14 mouse cellular contexts compared by ENCODE assay signal in the genomic region with DNA sequence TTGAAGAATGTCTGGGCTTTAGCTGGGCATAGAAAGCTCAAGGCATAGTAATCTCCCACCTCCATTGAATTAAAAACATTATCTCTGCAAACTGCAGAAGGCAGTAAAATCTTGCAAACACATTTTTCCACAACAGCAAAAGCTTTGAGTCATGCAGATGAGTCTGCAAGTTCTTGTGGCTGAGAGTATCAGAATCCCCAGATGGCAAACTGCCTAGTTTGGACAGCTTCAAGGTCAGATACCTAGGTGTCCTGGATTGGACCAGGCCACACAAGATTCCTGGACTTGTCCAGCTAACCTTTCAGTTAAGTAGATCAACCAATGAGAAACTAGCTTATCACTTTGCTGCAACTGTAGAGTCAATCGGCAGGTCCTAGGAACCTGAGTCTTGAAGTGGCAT.
"Had no signal": no experiment of that assay in that cellular context is flagged by ENCODE, and none has a peak within 500 bp of the region (broad histone marks: within the 10 kb centered on the region; RNA-seq: fewer than 3 reads in every experiment).

No protein-coding gene starts in this region.

- H3K4me3 ChIP-seq: limb, embryonic 15.5 days; liver, embryonic 12.5 days; midbrain, embryonic 10.5 days; midbrain, embryonic 15.5 days; neural tube, embryonic 13.5 days had no signal

- H3K27ac ChIP-seq: limb, embryonic 15.5 days; liver, embryonic 12.5 days; midbrain, embryonic 10.5 days; midbrain, embryonic 15.5 days; neural tube, embryonic 13.5 days had no signal

- H3K36me3 ChIP-seq: limb, embryonic 15.5 days; liver, embryonic 12.5 days; midbrain, embryonic 10.5 days; midbrain, embryonic 15.5 days; neural tube, embryonic 13.5 days had no signal

- DNase-seq: kidney, postnatal 25 days; layer of hippocampus, adult 9-11 months; layer of hippocampus, postnatal 36 days; lung, embryonic 14.5 days; lung, postnatal 10 days; lung, postnatal 4 days; right cerebral cortex, postnatal 25 days; thymus, adult 18-20 months; thymus, postnatal 14 days had no signal

- H3K4me2 ChIP-seq: limb, embryonic 15.5 days; liver, embryonic 12.5 days; lung, embryonic 14.5 days; midbrain, embryonic 15.5 days; neural tube, embryonic 13.5 days had no signal

- H3K27me3 ChIP-seq: limb, embryonic 15.5 days; liver, embryonic 12.5 days; midbrain, embryonic 15.5 days; neural tube, embryonic 13.5 days had no signal

- H3K9ac ChIP-seq: limb, embryonic 15.5 days; liver, embryonic 12.5 days; lung, embryonic 14.5 days; midbrain, embryonic 15.5 days; neural tube, embryonic 13.5 days had no signal

- ATAC-seq: liver, embryonic 12.5 days; midbrain, embryonic 15.5 days had no signal

- H3K9me3 ChIP-seq: limb, embryonic 15.5 days; liver, embryonic 12.5 days; midbrain, embryonic 10.5 days; midbrain, embryonic 15.5 days; neural tube, embryonic 13.5 days had no signal

- H3K4me1 ChIP-seq: limb, embryonic 15.5 days; liver, embryonic 12.5 days; midbrain, embryonic 10.5 days; midbrain, embryonic 15.5 days; neural tube, embryonic 13.5 days had no signal
